Mouse (Mus musculus): ENCODE measurements around the gene H2-T23.
"Not testable (repeated sequence)": the region's sequence is repeated elsewhere in the genome, so short reads cannot be mapped to it uniquely, and the experiment has no call there.

Gene H2-T23

DNA sequence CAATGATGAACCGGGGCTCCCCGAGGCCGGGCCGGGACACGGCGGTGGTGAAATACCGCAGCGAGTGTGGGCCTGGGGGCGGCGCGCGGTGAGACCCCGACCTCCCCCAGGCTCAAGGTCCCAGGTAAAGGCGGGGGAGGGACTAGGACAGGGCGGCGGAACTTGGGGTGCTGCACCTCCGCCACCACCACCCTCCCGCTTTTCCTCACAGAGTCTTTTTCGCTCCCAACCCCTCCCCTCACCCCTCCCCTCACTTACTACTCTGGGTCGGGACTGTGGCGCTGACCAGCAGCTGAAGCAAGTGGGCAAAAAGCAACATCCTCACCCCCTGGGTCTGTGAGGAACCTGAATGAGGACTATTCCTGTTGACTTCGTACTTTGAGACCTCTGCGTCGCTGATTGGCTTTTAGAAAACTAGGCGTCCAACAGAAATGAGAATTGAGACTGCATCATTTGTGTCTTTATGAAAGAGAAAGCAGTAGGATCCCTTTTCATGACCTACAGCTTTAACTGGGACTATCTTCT lies at the start of gene H2-T23:
TSS of gene H2-T23 (minus strand) at position 505 of the 525 bp plus-strand sequence.
- DNase-seq, result peak; percentile 73

- DNase-seq, result not testable (repeated sequence)
Observed at GRCm38 (mm10) chr17:36081901-36082300, 49.2 kb upstream of the H2-T23 start.

- peak; percentile 92 for DNase-seq
Observed at GRCm38 (mm10) chr17:36060829-36061228, 28.2 kb upstream of the H2-T23 start.

DNA sequence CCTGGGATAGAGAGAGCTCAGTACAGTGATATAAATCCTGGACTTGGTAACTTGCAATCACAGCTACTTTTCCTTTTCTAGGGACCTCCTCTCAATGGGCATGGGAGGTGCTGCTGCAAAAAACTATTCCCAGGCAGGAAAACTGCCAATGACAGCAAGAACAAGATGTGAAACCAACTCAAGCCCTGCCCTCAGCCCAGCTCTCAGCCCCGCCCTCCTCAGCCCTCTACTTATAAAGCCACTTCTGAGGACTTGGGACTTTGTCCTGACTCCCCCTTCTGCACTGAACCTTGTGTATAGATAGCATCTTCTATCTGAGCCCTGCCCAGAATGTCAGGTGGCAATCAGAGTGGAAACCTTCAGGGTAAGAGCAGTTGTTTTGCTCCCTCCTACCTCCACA lies 25.7 kb upstream of the H2-T23 start, which contains the start of gene Gm11127:
TSS of gene Gm11127 (minus strand) at position 10 of the 400 bp plus-strand sequence.
- DNase-seq, result not testable (repeated sequence)

DNA sequence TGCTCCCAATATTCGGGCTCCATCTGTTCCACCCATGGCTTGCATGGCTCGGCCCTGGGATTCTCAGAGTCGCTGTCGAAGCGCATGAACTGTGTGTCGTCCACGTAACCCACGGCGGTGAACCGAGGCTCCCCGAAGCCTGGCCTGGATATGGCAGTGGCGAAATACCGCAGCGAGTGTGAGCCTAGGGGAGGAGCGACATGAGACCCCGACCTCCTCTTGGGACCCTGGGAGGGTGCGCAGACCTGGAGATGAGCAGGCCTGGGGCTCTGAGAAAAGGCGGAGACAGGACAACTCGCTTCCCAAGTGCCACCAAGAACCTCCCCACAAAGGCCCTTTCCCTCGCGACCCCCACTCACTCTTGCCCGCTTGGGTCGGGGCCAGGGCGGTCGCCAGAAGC lies 25.3 kb upstream of the H2-T23 start:
- not testable (repeated sequence) for DNase-seq

- DNase-seq, result no peak
Observed at GRCm38 (mm10) chr17:36043286-36043685, 10.6 kb upstream of the H2-T23 start.

DNA sequence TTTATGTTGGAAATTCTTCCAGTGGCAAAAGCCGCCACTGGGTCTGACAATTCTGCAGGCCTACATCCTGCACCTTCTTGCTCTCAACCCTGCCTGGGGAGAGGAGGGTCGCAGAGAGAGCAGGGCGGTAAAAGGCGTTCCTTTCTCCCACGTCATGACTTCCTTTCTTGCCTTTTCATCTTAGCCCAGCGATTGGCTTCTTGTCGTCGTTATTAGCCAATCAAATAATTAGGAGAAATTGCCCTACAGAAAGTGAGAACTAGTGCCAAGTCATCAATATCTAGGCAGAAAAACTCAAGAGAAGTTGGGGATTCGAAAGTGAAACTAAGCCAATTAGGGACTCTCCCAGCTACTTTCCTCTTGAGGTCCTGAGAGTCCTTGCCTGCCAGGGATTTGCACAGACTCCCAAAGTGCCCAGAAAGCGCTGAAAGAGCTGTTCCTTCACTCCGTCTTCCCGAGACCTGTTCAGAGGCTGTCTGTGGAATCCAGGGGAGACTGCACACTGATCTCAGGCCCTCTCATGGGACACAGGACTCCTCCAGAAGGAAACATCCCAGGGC lies 10.0 kb upstream of the H2-T23 start, which contains the start of the genes H2-T22 and Gm6034:
TSS of gene H2-T22 (minus strand) at position 138 of the 560 bp plus-strand sequence.
TSS of gene Gm6034 (plus strand) at position 352 of the 560 bp plus-strand sequence.
- DNase-seq, result peak; percentile 89

DNA sequence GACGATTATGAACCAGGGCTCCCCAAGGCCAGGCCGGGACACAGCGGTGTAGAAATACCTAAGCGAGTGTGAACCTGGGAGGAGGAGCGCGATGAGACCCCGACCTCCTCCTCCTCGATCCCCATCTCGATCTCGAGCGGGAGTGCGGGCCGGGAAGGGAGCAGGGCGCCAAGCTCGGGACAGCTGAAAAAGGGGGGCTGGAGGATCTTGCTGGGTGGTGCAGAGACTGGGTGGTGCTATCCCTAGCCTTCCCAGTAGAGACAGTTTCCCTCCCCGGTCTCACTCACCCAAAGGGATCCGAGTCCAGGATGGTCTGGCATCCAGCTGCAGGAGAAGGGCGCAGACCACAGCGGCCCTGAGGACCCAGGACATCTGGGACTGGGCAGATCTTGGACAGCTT lies 9.4 kb upstream of the H2-T23 start:
- peak; percentile 50 for DNase-seq

DNA sequence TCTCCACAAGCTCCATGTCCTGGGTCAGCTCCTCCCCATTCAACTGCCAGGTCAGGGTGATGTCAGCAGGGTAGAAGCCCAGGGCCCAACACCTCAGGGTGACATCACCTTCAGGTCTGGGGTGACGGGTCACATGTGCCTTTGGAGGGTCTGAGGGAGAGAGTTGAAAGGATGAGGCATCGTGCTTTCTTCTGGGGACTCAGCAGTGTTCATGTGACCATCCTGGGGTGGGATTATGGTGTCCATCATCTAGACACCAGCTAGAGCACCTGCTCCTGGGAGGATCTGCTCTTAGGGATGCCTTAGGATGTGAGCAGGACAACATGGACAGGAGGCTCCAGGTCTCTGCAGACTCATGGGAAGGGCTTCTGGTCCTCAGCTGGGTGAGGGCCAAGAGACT lies 7.9 kb upstream of the H2-T23 start:
- DNase-seq, result not testable (repeated sequence)

DNA sequence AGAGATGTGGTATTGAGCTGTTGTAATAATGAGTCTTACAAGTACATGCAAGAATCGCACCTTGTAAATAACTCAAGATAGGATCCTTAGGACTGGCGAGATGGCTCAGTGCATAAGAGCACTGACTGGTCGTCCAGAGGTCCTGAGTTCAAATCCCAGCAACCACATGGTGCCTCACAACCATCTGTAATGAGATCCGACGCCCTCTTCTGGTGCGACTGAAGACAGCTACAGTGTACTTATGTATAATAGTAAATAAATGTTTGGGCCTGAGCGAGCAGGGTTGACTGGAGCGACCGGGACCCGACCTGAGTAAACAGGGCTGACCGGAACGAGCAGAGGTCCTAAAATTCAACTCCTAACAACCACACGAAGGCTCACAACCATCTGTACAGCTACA lies 3.5 kb upstream of the H2-T23 start:
- not testable (repeated sequence) for DNase-seq

DNA sequence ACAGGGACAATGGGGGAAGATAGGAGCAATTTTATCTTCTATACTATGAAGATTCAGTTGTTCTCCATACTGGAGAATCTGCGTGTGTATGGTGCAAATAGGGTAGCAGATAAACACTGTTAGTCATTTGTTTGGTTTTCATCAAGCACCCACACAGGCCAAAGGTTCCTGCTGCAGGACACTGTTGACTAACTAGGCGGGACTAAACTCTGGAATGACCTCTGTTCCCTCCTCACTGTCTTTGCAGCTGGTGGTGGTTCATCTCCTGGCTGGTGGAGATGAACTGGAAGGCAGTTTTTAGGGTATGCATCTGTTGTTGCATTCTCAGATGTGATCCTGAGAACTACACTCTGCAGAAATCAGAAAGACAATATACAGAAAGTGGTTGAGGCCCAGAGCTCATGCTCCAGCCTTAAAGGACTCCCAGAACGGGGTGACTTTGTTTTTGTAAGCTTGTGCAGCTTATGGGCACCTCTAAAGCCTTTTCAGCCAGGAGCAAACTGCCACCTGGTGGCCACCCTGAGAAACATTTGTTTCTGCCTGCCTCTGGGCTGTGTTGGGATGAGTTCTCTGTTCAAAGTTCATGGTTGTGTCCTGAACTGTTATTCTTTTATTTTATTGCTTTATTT lies 2.5 kb upstream of the H2-T23 start:
- DNase-seq, result peak; percentile 75

GRCm38 (mm10) chr17:36034524-36034923 lies 1.9 kb upstream of the H2-T23 start:
- not testable (repeated sequence) for DNase-seq

DNA sequence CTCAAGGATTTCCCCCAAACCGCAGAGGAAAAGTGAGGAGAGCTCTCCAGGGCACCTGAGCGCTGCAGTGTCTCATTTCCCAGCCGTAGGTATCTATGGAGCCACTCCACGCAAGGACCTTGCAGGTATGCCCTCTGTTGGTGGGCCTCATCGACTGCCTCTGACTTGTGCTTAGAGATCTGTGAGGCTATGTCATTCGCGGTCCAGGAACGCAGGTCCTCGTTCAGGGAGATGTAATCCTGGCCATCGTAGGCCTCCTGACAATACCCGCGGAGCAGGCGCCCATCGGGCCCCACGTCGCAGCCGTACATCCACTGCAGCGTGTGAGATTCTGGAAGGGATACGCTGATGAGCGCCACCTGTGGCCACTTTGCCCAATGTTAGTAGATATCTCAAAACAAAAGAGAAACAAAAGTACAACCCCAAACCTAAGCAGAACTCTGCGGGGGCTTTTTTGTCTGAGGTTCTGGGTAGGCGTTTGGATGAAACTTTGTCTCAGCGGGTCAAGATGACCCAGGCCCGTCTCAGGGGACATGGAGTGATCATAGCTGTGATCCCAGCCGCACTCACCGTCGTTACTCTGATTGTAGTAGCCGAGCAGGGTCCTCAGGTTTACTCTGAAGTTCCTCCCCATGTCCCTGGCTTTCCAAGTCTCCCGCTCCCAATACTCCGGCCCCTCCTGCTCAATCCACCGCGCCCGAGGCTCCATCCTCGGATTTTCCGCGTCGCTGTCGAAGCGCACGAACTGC lies 898 bp downstream of the H2-T23 start:
- peak; percentile 72 for DNase-seq

- not testable (repeated sequence) for DNase-seq
Observed at GRCm38 (mm10) chr17:36030703-36031582, 1.7 kb downstream of the H2-T23 start.

DNA sequence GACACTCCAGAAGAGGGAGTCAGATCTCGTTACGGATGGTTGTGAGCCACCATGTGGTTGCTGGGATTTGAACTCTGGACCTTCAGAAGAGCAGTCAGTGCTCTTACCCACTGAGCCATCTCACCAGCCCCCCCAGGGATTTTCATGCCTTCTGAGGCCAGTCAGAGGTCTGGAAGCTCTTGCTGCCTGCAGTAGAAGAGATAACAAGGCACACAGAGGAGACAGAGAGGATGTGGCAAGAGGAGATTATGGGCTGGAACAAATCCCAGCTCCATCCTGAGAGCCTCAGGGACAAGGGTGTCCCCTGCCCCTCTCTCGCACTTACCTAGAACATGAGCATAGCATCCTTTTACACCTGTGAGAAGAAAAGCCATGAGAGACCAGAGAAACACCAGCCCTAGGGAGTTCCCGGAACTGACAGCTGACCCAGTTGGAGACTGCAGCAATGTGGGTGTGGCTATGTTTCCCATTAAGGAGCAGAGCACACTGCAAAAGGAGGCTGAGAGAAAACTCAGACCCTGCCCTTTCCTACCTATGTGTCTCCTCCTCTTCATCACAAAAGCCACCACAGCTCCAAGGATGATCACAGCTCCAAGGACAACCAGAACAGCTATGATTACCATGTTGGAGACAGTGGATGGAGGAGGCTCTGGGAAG lies 2.5 kb downstream of the H2-T23 start:
- not testable (repeated sequence) for DNase-seq

- no peak for DNase-seq
Observed at GRCm38 (mm10) chr17:36028879-36029619, 3.6 kb downstream of the H2-T23 start.

GRCm38 (mm10) chr17:36027663-36028062 lies 5.0 kb downstream of the H2-T23 start:
- DNase-seq, result no peak

DNA sequence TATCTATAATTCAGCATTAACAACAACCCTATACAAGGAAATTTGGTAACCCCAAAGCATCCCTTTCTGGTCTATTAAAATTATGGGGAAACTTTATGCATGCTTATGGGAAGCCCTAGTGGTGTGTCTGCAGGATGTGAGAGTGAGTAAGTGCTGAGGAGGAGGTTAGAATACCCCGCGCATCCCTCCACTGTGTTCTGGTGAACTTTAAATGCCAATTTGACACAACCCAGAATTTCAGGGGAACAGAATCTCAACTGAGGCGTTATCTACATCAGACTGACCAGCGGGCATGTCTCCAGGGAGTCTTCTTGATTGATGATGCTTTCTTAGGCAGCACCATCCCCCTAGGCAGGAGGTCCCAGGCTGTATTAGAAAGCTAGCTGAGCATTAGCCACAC lies 6.8 kb downstream of the H2-T23 start:
- DNase-seq, result no peak

DNA sequence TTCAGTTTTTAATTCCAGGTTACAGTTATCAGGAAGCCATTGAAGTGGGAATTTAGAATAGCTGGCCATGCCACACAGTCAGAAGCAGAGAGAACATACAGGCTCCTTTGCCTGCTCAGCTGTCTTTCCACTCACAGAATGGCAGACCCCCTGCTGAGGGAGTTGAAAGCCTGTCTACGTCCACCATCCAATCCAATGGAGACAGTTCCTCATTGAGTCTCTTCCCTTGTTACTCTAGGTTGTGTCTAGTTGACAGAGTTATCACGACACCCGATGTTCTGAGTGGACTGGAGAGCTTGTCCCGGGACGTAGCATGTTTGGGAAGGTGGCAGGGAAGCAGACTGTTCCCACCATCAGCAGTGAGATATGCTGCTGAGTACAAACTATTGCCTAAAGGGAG lies 7.5 kb downstream of the H2-T23 start:
- DNase-seq, result no peak

DNA sequence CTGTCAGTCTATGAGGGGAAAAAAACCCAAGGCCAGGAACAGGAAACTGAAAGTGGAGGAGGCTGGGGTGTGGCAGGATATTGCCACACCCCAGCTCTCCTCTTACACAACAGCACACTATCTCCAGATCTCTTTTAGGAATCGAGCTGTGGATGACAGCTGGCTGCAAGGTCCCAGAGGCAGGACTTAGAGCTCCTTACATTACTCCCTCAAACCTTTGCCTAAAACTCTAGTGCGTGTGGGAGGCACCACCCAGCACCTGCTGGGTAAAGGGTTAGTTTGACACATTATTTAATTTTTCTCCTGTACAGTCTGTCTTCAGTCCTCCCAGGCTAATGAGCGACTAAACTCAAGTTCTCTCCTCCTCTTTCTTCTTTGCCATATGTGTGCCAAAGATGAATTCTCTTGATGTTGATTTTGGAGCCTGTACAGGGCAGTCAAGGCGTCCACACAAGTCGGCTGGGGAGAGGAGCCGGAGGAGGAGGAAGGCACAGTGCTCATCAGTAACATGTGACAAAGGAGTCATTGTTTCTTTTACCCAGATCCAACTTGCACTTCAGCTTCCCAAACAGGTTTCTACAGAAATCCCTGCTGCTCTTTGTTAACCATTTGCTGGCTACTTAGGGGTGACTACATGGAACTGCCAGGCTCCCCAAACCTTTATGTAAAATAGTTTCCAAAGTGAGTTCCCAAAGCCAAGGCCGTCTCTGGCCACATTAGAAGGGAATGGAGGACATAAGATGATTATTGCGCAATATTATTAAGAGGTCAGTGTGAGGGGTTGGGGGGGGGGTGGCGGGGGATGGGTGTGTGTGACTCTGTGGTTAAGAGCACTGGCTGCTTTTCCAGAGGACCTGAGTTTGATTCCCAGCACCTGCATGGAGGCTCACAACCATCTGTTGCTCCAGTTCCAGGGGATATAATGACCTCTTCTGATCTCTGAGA lies 8.7 kb downstream of the H2-T23 start:
- DNase-seq, result peak; percentile 60
